Mouse (Mus musculus) T-helper 2 cell (primary cell): Measurements from ENCODE around the gene Agrp.

Experiments used
- in situ Hi-C: fragments of 300-600 bp; cut with MboI, MseI; formaldehyde crosslinking; loops from one replicate; pipeline ENCODE4 v1.15.1; 2025; ENCODE audit warnings: high pct_unique_total_duplicates

Gene Agrp

DNA sequence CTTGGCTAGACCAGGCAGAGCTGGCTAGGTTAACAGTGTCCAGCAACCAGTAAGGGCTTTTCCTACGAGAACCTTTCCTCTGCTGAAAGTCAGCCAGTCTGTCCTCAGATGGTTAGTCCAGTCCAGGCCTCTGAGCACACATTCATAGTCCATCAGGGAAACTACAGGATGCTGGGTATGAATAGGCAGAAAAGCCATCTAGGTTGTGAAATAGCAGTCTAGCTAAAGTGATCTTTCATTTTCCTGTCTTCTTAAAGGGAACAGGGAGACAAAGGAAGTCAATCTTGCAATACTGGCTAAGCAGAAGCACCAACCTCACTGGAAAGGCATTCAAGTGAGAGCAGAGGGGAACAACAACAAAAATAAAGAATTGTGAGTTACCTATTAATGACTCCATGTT, 84.4 kb downstream of the Agrp start:
- in situ Hi-C loops: no loop called here

DNA sequence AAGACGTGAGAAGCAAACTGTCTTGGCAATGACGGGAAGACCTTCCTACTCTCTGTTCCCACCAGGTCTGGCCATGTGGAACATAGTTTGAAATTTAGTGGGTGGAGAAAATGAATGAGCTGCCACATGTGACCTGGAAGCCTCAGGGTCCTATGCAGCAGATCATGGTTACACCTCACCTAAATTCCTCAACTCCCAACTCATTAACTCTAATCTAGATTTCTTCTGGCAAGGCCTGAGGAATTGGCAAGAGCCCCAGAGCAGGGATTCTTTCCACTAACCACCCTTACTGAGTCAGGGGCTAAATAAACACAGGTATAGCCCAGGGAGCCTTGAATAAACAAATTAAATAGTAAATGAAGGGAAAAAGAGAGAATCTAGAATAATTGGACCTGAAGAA, 85.2 kb downstream of the Agrp start:
- in situ Hi-C loops: no loop called here

- in situ Hi-C loops: no loop called here
Observed at GRCm38 (mm10) chr8:105550083-105550482, 87.1 kb downstream of the Agrp start.

GRCm38 (mm10) chr8:105549506-105549905, 87.7 kb downstream of the Agrp start:
- in situ Hi-C loops: no loop called here

GRCm38 (mm10) chr8:105546384-105547350, 90.5 kb downstream of the Agrp start:
- in situ Hi-C loops: no loop called here

- in situ Hi-C loops: no loop called here
Observed at GRCm38 (mm10) chr8:105545249-105545648, 91.9 kb downstream of the Agrp start.

GRCm38 (mm10) chr8:105544544-105545205, 92.5 kb downstream of the Agrp start:
- in situ Hi-C loops: no loop called here

DNA sequence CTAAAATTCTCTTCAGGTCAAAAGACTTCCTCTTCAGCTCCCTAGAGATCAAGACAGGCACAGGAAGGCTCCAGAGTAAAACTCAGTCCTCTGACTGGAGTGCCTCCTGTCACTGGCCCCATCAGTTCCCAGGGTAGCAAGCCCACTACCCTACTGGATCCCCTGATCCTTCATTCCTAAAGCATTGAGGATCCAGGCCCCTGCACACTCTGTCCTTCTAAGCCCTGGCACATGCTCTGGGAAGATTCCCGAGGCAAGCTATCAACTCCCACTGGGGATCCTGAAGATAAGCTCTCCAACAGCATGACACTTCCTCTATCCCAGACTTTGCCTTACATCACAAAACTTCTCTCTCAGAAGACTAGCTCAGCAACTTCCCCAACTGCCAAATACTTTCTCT, 93.5 kb downstream of the Agrp start:
- in situ Hi-C loops: no loop called here

GRCm38 (mm10) chr8:105542808-105543207, 94.4 kb downstream of the Agrp start:
- in situ Hi-C loops: no loop called here

DNA sequence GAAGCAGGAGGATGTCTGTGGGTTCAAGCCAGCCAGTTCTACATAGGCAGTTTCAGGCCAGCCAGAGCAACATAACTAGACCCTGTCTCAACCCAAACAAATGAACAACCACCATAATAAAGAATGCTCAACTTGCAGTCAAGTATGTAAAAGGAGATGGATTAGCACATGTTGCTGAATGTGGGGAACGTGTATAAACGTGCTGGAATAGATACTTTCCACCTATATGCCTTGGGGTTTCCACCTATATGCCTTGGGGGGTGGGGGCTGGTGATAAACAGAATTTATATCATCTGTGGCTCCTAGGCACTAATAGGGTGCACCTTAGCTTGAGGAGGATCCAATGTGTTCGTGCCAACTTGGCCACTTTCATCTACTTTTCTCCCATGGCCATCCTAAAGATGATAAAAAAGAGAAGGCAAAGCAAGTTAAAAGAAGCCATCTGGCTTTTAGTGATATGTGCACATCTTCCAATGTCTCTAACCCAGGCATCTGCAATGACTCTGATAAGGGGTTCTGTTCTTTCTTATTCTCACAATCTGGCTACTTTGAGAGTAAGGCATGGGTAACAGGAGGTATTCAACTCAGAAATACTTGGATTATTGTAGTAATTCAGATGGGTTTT, 95.0 kb downstream of the Agrp start:
- in situ Hi-C loops: no loop called here

- in situ Hi-C loops: no loop called here
Observed at GRCm38 (mm10) chr8:105538940-105539339, 98.3 kb downstream of the Agrp start.

GRCm38 (mm10) chr8:105537011-105537677, 100.0 kb downstream of the Agrp start:
- in situ Hi-C loops: no loop called here

GRCm38 (mm10) chr8:105536546-105536945, 100.6 kb downstream of the Agrp start:
- in situ Hi-C loops: no loop called here

GRCm38 (mm10) chr8:105533892-105534329, 103.3 kb downstream of the Agrp start:
- in situ Hi-C loops: no loop called here

DNA sequence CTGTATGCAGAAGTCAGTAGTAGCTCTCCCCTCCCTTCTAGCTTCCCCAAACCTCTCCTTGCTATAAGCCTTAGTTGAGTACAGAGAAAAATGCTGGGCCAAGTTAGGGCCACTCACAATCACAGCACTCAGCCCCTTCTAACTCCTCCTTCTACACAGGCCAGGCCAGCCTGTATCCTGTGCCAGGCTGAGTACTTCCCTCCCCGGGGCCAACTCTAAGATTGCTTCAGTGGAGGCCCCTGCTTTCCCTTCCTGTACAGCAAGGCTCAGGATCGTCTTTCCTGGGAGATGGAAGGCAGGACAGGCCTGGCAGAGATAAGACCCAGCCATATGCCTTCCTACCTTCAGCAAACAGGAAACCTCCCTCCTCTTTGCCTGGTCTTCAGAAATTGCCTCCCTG, 103.8 kb downstream of the Agrp start:
- in situ Hi-C loops: no loop called here

GRCm38 (mm10) chr8:105531774-105532173, 105.4 kb downstream of the Agrp start:
- in situ Hi-C loops: no loop called here

GRCm38 (mm10) chr8:105529271-105529670, 107.9 kb downstream of the Agrp start:
- in situ Hi-C loops: no loop called here

- in situ Hi-C loops: no loop called here
Observed at GRCm38 (mm10) chr8:105528206-105528605, 109.0 kb downstream of the Agrp start.

DNA sequence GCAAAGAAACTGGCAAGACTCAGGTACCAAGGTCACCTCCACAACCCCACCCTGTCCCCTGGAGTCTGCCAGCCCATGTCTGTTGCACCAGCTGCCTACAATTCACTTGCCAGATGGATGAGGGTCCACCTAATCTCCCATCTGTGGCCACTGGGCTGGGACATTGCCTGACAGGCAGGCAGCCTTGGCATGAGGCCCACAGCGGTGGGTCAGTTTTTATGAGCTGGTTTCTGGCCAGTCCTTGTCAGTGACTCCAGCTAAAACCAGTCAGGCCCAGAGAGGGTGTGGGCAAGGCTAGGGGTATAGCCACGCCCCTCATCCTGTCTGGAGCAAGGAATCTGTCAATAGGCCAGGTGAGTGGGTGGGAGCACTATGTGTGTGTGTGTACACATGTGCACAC, 110.1 kb downstream of the Agrp start:
- in situ Hi-C loops: no loop called here

GRCm38 (mm10) chr8:105522890-105523289, 114.3 kb downstream of the Agrp start:
- in situ Hi-C loops: no loop called here

DNA sequence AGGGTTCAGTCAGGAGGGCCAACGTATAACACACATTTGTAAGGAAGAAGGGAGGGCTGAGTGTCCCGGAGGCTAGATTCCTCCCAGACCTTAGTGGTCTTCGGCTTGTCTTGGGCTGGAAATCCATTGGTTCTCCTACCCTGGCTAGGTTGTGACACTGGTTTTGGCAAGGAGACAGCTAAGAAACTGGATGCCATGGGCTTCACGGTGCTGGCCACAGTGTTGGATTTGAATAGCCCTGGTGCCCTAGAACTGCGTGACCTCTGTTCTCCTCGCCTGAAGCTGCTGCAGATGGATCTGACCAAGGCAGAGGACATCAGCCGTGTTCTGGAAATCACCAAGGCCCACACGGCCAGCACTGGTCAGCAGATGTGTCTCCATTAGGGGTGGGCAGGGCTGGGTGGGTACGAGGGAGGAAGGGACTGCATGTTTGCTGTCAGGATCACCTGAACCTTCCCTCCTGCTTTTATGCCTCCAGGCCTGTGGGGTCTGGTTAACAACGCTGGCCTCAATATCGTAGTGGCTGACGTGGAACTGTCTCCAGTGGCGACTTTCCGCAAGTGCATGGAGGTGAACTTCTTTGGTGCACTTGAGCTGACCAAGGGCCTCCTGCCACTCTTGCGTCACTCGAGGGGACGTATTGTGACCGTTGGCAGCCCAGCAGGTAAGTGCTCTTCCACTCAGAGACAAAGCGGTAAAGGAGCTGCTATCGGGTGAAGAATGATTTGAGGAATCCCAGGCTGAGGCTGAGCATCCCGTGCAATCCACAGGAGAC, 115.0 kb downstream of the Agrp start:
- in situ Hi-C loops: no loop called here
